Mouse (Mus musculus): Measurements from ENCODE around the gene Gria1. TPM values are rescaled to one million over a fixed set of nuclear protein-coding genes. Genes with fewer than 3 reads are reported as not detected.

Gene Gria1
- total RNA-seq (2021), result under 1 TPM; 0.15 to 0.49 TPM
- long read RNA-seq, experiment 1, result 0 reads
- long read RNA-seq, experiment 2, result 0 reads

- no peak for DNase-seq
Measured at GRCm38 (mm10) chr11:57011024-57011690, at the start of gene Gria1. Gene Gria1, plus strand, starts transcription at chr11:57011387.

GRCm38 (mm10) chr11:56961751-56962150 lies 49.4 kb upstream of the Gria1 start:
- DNase-seq, result peak; percentile 12 to 38

GRCm38 (mm10) chr11:56972814-56973213 lies 38.4 kb upstream of the Gria1 start:
- no peak for DNase-seq

GRCm38 (mm10) chr11:56984321-56985000 lies 26.7 kb upstream of the Gria1 start:
- DNase-seq, result no peak

GRCm38 (mm10) chr11:56985457-56985856 lies 25.7 kb upstream of the Gria1 start:
- DNase-seq, result no peak

- DNase-seq, result peak; percentile 84 to 88
Measured at GRCm38 (mm10) chr11:56999601-57000001, 11.6 kb upstream of the Gria1 start.

- no peak for DNase-seq
Measured at GRCm38 (mm10) chr11:57004611-57005010, 6.6 kb upstream of the Gria1 start.

GRCm38 (mm10) chr11:57005341-57005740 lies 5.8 kb upstream of the Gria1 start:
- no peak for DNase-seq

GRCm38 (mm10) chr11:57007790-57008189 lies 3.4 kb upstream of the Gria1 start:
- DNase-seq, result peak; percentile 24 to 54

- no peak for DNase-seq
Measured at GRCm38 (mm10) chr11:57010611-57011010, 576 bp upstream of the Gria1 start.

GRCm38 (mm10) chr11:57011691-57012039 lies 478 bp downstream of the Gria1 start:
- DNase-seq, result peak in 1 of 2 experiments; percentile 25

- no peak for DNase-seq
Measured at GRCm38 (mm10) chr11:57012287-57012921, 1.2 kb downstream of the Gria1 start.

GRCm38 (mm10) chr11:57013464-57014190 lies 2.4 kb downstream of the Gria1 start:
- DNase-seq, result no peak

- DNase-seq, result no peak
Measured at GRCm38 (mm10) chr11:57014396-57014795, 3.2 kb downstream of the Gria1 start.

GRCm38 (mm10) chr11:57018536-57018935 lies 7.3 kb downstream of the Gria1 start:
- no peak for DNase-seq

GRCm38 (mm10) chr11:57022400-57022799 lies 11.2 kb downstream of the Gria1 start:
- DNase-seq, result no peak

- DNase-seq, result no peak
Measured at GRCm38 (mm10) chr11:57030448-57030847, 19.3 kb downstream of the Gria1 start.

GRCm38 (mm10) chr11:57038807-57039206 lies 27.6 kb downstream of the Gria1 start:
- DNase-seq, result peak; percentile 2 to 4

- peak; percentile 2 for DNase-seq
Measured at GRCm38 (mm10) chr11:57039306-57039705, 28.1 kb downstream of the Gria1 start.

- no peak for DNase-seq
Measured at GRCm38 (mm10) chr11:57042057-57042456, 30.9 kb downstream of the Gria1 start.

GRCm38 (mm10) chr11:57044146-57044545 lies 33.0 kb downstream of the Gria1 start:
- DNase-seq, result no peak

Data from heart, adult 18-20 months (tissue).